1 mouse cellular context compared by ENCODE assay signal in the genomic region with DNA sequence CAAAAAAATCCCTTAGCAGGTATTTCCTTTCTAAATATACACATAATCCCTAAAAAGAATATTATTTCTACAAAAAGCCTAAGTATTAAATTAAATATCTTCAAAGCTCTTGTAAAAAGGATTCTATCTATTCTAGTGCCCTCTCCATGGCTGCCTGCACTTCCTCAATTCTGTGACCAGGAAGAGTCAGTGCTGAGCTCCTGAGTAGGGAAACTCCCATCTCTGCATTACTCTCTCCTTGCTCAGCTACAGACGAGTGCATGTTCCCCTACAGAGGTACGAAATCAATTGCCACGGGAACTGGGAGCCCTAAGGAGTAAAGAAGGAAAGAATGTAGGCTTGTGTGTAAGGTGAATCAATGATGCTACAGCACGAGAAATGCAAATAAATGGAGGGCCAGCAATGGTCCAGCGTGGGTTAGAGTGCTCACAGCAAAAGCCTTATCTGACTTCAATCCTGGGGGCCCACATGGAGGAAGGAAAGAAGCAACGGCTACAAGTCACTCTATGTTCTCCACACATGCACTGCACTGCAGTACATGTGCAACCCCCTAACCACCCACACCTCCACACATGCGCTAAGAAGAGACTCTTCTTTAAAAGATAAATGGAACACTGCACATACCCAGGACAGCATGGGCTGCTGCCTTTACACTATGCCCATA.
TF ChIP-seq lines count a peak whose summit lies in the region.

No protein-coding gene starts in this region.

TF ChIP-seq in CH12.LX, 34 proteins besides CTCF, POLR2A, EP300 and RAD21 (continued from another document):
- TF ChIP-seq MEF2A (IDR thresholded peaks at IDR 0.05; ENCODE audit: borderline replicate concordance, low read depth, low read length) = no peak
- no peak for TF ChIP-seq MAX (IDR thresholded peaks at IDR 0.05; ENCODE audit: low read length)
- peak; percentile 72 for TF ChIP-seq ELF1 (IDR thresholded peaks at IDR 0.05; ENCODE audit: low read depth, low read length)
- TF ChIP-seq USF2 (conservative IDR thresholded peaks at IDR 0.05; ENCODE audit: low read depth, low read length) = no peak
- TF ChIP-seq ETS1 (conservative IDR thresholded peaks at IDR 0.05; ENCODE audit: low read depth, low read length) = no peak
- TF ChIP-seq BHLHE40 (IDR thresholded peaks at IDR 0.05; ENCODE audit: low read depth, low read length) = no peak
